Mouse (Mus musculus) bone marrow macrophage, adult 2 months (primary cell): ENCODE data around the gene Slamf8. TPM values are rescaled to one million over a fixed set of nuclear protein-coding genes. Genes with fewer than 3 reads are reported as not detected.

Experiments
- H3K27ac ChIP-seq: 2 replicates; pipeline ENCODE4 v1.5.1; 2012; ENCODE audit warnings: low read depth, low read length; ENCODE audit not compliant: insufficient read depth
- H3K4me1 ChIP-seq: 2 replicates; pipeline ENCODE4 v1.6.1; 2012; ENCODE audit warnings: low read length; ENCODE audit not compliant: control insufficient read depth, insufficient read depth
- H3K4me3 ChIP-seq: 2 replicates; pipeline ENCODE4 v1.5.1; 2012; ENCODE audit warnings: mild to moderate bottlenecking, low read length, moderate library complexity; ENCODE audit not compliant: insufficient read depth
- CTCF ChIP-seq: IDR thresholded peaks from 2 replicates; pipeline ENCODE4 v1.5.1; 2012; ENCODE audit warnings: low read depth, mild to moderate bottlenecking, low read length, moderate library complexity
- POLR2A ChIP-seq: IDR thresholded peaks from 2 replicates; pipeline ENCODE4 v1.6.1; 2012; ENCODE audit warnings: mild to moderate bottlenecking, low read depth, low read length, borderline replicate concordance
- polyA plus RNA-seq: library from polyadenylated mRNA; stranded (reverse); fragments of >200 nt; gene quantifications from 2 replicates; pipeline ENCODE4 v1.2.4, GENCODE M21; 2012; ENCODE audit not compliant: missing spikeins, insufficient read depth, insufficient read length

Slamf8 gene
- polyA plus RNA-seq, 1 experiment: 4.0 TPM

DNA sequence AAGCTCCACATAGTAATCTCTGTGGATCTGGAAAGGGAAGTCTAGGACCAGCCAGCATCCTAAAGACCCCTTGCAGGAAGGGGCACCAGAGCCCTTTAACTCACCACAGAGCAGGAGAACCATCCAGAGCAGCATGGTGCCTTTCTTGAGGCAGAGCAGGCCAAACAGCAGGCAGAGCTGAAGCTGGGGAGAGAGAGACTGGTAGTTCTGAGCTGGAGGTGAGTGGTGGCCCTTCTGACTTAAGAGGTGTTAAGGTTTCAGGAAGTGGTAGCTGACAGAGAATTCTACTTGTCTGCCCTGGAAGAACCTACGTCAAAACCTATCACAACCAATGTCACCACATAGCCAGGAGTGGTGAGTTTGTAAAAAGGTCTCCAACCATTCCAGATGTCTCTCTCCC is 12.0 kb upstream of the Slamf8 start, which contains the start of gene Fcrl6:
Fcrl6 (minus strand) TSS at position 226 of the 400 bp plus-strand sequence.
- Histone ChIP-seq H3K27ac (no peak within 1 kb of the TSS), H3K4me1 (no peaks in the 10 kb centered on the region)

DNA sequence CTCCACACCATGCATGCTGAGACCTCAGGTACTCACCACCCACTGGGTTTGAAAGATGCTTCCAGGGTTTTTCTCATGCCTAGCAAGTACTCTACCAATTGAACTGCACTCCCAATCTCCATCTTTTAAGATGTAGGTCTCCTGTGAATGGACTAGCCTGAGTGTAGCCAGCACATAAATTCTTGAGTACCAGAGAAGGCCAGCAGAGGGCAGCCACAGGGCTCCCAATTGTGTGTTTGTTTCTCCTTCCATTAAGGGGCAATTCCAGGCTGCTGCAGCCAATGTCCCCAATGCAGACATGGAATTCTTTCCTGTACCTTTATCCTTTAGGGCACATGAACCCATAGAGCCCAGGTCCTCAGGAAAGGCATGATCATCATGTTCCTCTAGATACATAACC is 4.1 kb upstream of the Slamf8 start:
- Histone ChIP-seq H3K4me1 (peaks cover 18% of the 10 kb centered on the region), H3K27ac (no peak overlapping the region), H3K4me3 (no peak overlapping the region)
- TF ChIP-seq POLR2A: no peak
- peak; percentile 56 for TF ChIP-seq CTCF

More for the DNA sequence above, 12.0 kb upstream of the Slamf8 start, which contains the start of gene Fcrl6:
- no peak within 1 kb of the TSS for H3K4me3 ChIP-seq
- TF ChIP-seq CTCF (no peak), POLR2A (no peak)

DNA sequence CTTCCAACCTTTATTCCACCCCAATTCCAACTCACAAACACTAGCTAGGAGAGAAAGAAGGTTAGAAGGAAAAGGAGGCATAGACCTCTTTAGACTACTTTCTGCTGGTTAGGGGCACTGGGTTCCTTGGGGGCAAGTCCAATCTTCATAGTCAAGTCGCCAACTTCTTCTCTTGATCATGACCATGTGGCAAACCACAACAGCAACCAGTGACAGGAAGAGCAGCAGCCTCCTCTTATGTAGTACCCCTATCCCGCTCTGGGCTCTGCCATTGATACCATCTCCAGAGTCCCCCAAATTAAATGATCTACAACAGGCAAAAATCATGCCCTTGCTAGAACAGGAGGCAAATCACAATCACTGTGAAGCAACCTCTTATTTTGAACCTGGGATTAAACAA is 3.6 kb upstream of the Slamf8 start:
- Histone ChIP-seq H3K27ac (no peak overlapping the region), H3K4me3 (no peak overlapping the region), H3K4me1 (peaks cover 22% of the 10 kb centered on the region)
- TF ChIP-seq POLR2A (no peak), CTCF (no peak)

DNA sequence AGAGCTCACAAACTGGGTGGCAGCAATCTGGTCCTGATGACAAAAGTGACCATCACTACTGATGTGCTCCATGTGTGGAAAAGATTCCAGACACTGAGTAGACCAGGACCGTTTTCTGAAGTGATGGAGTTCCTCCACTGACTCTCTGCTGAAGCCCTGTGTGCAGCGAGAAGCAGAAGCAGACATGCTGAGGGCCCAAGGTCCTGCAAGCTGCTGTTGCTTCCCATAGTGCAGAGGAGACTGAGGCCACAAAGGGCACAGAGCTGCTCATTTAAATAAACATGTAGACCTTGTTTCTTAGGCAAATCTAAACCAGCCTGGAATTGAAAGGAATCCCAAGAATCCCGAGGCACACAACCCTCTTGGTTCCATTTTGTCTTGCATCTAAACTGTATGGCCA is 3.0 kb upstream of the Slamf8 start:
- Histone ChIP-seq H3K27ac (no peak overlapping the region), H3K4me1 (peaks cover 27% of the 10 kb centered on the region), H3K4me3 (no peak overlapping the region)
- no peak for TF ChIP-seq POLR2A
- TF ChIP-seq CTCF: no peak

DNA sequence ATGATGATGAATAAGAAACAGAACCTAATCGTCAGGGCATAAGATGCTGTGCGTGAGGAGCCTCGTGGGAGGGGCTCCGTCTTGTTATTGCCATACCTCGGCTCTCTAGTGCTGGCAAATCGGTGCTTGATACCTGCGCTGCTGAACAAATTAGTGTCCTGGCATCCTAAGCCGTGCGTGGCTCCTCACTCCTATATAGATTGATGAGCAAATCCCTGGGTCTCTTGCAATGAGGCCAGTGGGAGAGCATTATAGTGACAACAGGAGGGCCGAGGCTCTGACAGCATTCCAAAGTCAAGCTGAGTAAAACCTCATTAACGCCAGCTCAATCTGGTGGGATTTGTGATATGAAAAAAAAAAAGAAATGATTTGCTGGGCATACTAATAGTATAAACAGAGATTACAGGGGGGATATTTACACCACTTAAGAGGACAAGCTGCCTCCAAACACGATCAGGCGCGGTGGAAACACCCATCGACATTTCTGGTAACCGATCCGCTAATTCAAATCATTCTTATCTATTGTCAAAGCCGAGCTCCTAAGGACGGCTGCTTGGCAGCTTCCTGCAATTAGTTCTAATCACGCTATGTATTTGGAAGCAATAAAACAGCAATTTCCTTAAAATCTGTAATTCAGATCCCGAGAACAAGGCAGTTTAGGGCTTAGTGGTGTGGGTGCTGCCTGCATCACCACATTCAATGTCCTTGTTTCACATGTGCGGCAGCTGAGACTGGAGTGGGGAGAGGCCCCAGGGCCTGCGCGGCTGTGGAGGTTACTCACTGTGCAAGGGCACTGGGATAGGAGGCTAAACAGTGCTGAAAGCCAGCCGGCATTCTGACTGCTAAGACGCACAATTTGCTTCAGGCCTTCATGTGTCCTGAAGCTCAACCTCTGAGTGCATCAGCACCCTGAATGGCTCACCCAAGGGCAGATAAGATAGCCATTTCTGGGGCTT is 4.5 kb downstream of the Slamf8 start:
- no peak overlapping the region for H3K27ac ChIP-seq
- no peak overlapping the region for H3K4me3 ChIP-seq
- peaks cover 31% of the 10 kb centered on the region for H3K4me1 ChIP-seq
- TF ChIP-seq CTCF: no peak
- TF ChIP-seq POLR2A: no peak

DNA sequence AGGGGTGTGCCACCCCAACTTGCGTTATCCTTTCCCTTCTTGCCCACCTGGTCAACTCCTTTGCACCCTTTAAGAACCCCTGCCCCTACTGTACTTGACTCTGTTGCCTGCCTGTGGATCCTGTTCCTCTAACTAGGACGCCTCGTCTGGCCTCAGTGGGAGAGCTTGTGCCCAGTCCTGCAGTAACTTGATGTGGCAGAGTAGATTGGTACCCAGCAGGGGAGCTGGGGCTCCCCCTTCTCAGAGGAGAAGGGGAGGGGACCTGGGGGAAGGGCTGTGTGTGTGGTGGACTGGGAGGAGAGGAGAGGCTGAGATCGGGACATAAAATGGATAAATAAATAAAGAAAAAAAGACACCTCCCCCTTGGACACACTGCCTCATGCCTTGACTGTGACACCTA is 5.3 kb downstream of the Slamf8 start:
- Histone ChIP-seq H3K27ac (no peak overlapping the region), H3K4me3 (no peak overlapping the region), H3K4me1 (peaks cover 24% of the 10 kb centered on the region)
- TF ChIP-seq CTCF: no peak
- TF ChIP-seq POLR2A: no peak

DNA sequence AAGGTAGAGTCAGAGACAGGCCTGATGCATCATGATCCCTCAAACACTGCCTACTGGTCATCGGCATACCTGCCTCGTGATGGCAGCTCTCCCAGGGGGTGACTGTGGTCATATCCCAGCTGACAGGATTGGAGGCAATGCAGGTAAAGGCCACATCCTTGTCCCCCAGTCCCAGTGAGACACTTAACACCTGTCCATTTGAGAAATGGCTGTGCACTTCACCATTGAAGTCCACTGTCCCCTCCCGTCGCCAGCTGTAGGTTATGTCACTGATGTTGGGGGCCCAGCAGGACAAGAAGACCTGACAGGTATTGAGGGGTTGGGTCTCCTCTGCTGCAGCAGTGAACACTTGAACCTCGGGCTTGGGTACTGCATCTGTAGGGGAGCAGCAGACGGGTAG is 6.1 kb downstream of the Slamf8 start:
- no peak for TF ChIP-seq POLR2A
- TF ChIP-seq CTCF: no peak
- Histone ChIP-seq H3K4me1 (peaks cover 18% of the 10 kb centered on the region), H3K27ac (no peak overlapping the region), H3K4me3 (no peak overlapping the region)

DNA sequence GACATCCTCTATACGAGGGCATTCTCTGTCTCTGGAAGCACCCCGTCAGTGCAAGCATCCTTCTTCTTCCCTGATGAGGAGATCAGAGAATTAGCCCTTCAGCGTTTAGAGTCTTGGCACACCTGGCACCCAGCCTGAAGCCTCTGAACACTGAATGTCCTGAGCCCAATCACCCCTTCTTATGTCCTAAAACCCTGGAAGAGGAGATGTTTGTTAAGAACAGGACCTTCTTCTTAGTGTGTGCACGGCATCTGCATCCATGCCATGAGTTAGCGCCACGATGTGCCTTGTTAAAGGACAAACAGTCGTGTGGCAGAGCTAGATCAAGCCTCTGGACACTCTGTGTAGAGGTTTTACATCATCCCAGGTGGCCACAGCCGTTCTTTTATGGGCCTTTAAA is 7.9 kb downstream of the Slamf8 start:
- no peak overlapping the region for H3K4me3 ChIP-seq
- no peak overlapping the region for H3K27ac ChIP-seq
- no peak for TF ChIP-seq CTCF
- no peak for TF ChIP-seq POLR2A
- H3K4me1 ChIP-seq: peaks cover 11% of the 10 kb centered on the region

DNA sequence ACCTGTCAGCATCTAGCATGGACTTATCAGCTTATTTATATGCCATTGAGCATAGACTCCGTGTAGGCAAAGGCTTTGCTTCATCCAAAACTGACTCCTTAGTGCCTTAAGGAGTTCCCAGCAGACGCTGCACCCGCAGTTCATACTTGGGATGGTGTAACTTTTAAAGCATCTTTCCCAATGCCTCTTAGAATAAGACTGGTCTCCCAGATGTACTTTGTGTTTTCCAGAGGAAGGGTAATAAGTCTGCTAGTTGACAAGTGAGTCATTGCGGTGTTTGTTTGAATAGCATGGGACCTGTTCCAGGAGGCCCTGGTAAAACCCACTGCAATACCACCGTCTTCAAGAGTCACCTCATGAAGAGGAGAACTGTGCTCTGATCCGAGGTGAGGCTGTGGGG is 10.3 kb downstream of the Slamf8 start:
- TF ChIP-seq CTCF (no peak), POLR2A (no peak)
- Histone ChIP-seq H3K27ac (no peak overlapping the region), H3K4me1 (peaks cover 3% of the 10 kb centered on the region; the same call in 1 of the 2 replicates), H3K4me3 (no peak overlapping the region)

DNA sequence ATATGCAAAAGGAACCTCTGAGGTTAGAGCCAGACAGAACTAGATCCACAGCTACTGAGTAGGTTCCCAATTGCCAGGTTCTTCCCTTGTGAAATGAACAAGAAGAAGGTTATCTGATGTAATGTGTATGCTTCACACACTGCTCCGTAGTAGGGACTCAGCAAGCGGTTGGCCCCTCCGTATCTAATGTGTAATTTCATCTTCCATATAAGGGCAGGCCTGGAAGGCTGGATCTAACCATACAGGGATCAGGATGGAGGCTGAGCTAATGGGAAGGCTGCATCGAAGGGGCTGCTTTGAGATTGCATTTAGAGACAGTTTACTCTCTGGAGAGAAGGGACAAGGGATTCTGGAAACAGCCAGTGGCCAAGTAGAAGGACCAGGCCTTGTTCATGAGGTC is 22.6 kb downstream of the Slamf8 start:
- Histone ChIP-seq H3K27ac (no peak overlapping the region), H3K4me3 (no peak overlapping the region), H3K4me1 (peaks cover 35% of the 10 kb centered on the region)
- no peak for TF ChIP-seq CTCF
- TF ChIP-seq POLR2A: no peak

DNA sequence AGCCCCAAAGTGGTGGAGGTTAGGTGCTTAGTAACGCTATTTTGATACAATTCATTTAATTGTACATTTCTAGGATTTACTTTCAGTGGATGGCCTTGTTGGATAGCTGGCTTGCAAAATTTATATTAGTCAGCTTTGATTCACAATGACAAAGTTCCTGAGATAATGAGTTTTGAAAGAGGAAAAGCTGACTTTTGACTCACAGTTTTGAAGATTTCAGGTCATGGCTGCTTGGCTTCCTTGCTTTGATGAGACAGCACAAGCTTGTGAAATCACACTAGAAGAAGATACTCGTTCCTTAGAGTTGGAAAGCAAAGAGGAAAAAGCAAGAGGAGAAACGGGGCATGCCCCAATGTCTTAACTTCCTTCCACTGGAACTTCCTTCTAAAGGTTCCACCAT is 24.2 kb downstream of the Slamf8 start:
- Histone ChIP-seq H3K27ac (peak overlapping the region; percentile 70), H3K4me1 (peaks cover 38% of the 10 kb centered on the region), H3K4me3 (no peak overlapping the region)
- no peak for TF ChIP-seq CTCF
- no peak for TF ChIP-seq POLR2A
